23 mouse cellular contexts compared by ENCODE assay signal in the genomic region with DNA sequence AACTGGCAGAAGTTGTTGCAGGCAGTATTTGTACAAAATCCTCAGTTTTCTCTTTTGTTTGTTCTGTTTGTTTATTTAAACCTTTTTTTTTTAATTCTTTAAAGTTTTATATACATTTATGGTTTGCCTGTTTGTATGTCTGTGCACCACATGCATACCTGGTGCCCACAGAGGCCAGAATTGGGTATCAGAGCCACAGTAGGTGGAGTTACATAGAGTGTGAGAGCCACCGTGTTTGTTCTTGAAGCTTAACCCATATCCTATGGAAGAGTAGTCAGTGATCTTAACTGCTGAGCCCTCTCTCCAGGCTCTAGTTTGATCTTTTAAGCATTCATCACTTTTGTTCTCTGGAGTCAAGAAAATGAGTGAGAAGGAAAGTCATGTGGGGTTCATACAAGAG.
A peak's percentile ranks its signal among the peaks of the same experiment; 100 is the strongest.
DNase-seq lines count a peak whose midpoint lies in the region; ATAC-seq and TF ChIP-seq lines count a peak whose summit lies in the region.
"Had no signal": no experiment of that assay in that cellular context is flagged by ENCODE, and none has a peak within 500 bp of the region (broad histone marks: within the 10 kb centered on the region; RNA-seq: fewer than 3 reads in every experiment).

No protein-coding gene starts in this region.

- WGBS in liver, embryonic 11.5 days, result 42% methylated on average over 1 of the region's 1 CpGs
- 3% methylated on average over 1 of the region's 1 CpGs for WGBS in liver, embryonic 14.5 days (ENCODE audit: insufficient replicate concordance)
- 39% methylated on average over 1 of the region's 1 CpGs for WGBS in liver, postnatal 0 days (ENCODE audit: insufficient replicate concordance)
- WGBS in heart, embryonic 10.5 days, result 56% methylated on average over 1 of the region's 1 CpGs

- TF ChIP-seq EP300 in liver, embryonic 14.5 days (IDR thresholded peaks at IDR 0.05; ENCODE audit: low read depth), result no peak
- TF ChIP-seq EP300 in liver, postnatal 0 days (IDR thresholded peaks at IDR 0.05; ENCODE audit: low read depth), result no peak

- no peak overlapping the region for H3K4me3 ChIP-seq in liver, embryonic 11.5 days (ENCODE audit: low read depth, low read length)
- no peak overlapping the region for H3K4me3 ChIP-seq in liver, embryonic 14.5 days (ENCODE audit: insufficient read depth in 1 of 2, low read depth in 2 of 2, low read length in 2 of 2)
- H3K4me3 ChIP-seq in liver, postnatal 0 days (ENCODE audit: low read depth, low read length), result no peak overlapping the region
- H3K4me3 ChIP-seq in heart, embryonic 10.5 days, result no peak overlapping the region
- H3K4me3 ChIP-seq: forebrain, embryonic 10.5 days; forebrain, embryonic 13.5 days; heart, adult 2 months; hindbrain, embryonic 12.5 days had no signal

- H3K27me3 ChIP-seq in liver, embryonic 11.5 days (replicated peaks; ENCODE audit: control insufficient read depth, insufficient read depth, low read length), result no peaks in the 10 kb centered on the region
- H3K27me3 ChIP-seq in liver, embryonic 14.5 days (ENCODE audit: control insufficient read depth, insufficient read depth, low read length), result no peaks in the 10 kb centered on the region
- no peaks in the 10 kb centered on the region for H3K27me3 ChIP-seq in liver, postnatal 0 days (ENCODE audit: insufficient read depth, low read length)
- no peaks in the 10 kb centered on the region for H3K27me3 ChIP-seq in heart, embryonic 10.5 days (ENCODE audit: insufficient read depth, poor library complexity, severe bottlenecking)
- H3K27me3 ChIP-seq: forebrain, embryonic 13.5 days; hindbrain, embryonic 12.5 days had no signal

- H3K36me3 ChIP-seq in liver, embryonic 11.5 days (ENCODE audit: control insufficient read depth, insufficient read depth, low read length), result no peaks in the 10 kb centered on the region
- H3K36me3 ChIP-seq in liver, embryonic 14.5 days (replicated peaks; ENCODE audit: control insufficient read depth, insufficient read depth, low read depth), result no peaks in the 10 kb centered on the region
- no peaks in the 10 kb centered on the region for H3K36me3 ChIP-seq in liver, postnatal 0 days (replicated peaks; ENCODE audit: insufficient read depth, low read length)
- H3K36me3 ChIP-seq in heart, embryonic 10.5 days, result no peaks in the 10 kb centered on the region
- H3K36me3 ChIP-seq: forebrain, embryonic 10.5 days; hindbrain, embryonic 12.5 days had no signal

- DNase-seq in liver, embryonic 11.5 days (ENCODE audit: low spot score), result no peak
- DNase-seq in liver, embryonic 14.5 days (ENCODE audit: low read depth in 3 of 3, low spot score in 3 of 3), result no peak
- no peak for DNase-seq in liver, postnatal 0 days
- DNase-seq in heart, embryonic 10.5 days (ENCODE audit: low spot score), result no peak
- DNase-seq in cerebellum, adult 9-11 months, result no peak
- DNase-seq in spleen, adult 18-20 months, result no peak
- DNase-seq: adrenal gland, adult 8-10 months; adrenal gland, postnatal 25 days; cerebellum, adult 11-12 months; cerebellum, adult 8-10 months; cerebellum, postnatal 14 days; gastrocnemius, postnatal 10 days; gastrocnemius, postnatal 36 days; heart, adult 2 months had no signal

- ATAC-seq in erythroid progenitor cell, adult 5-6 weeks (replicated peaks; ENCODE audit: low FRiP score, poor library complexity, severe bottlenecking), result 0 out of 2 replicates have a peak, but pooled peaks have one; percentile 44
- ATAC-seq in liver, embryonic 11.5 days (replicated peaks; ENCODE audit: low FRiP score), result 0 out of 2 replicates have a peak, but pooled peaks have one; percentile 35
- peak; percentile 64 for ATAC-seq in liver, embryonic 14.5 days (ENCODE audit: insufficient read depth)
- ATAC-seq in liver, postnatal 0 days, result no peak
- ATAC-seq: activated CD4-positive, CD25-positive, alpha-beta regulatory T cell, adult 4 months; CD4-positive, CD25-positive, alpha-beta regulatory T cell, adult 4 months; forebrain, embryonic 13.5 days; forebrain, embryonic 16.5 days; hindbrain, embryonic 16.5 days had no signal

- TF ChIP-seq CTCF in liver, embryonic 14.5 days (IDR thresholded peaks at IDR 0.05; ENCODE audit: low read depth), result no peak
- TF ChIP-seq CTCF in liver, postnatal 0 days (IDR thresholded peaks at IDR 0.05; ENCODE audit: low read depth), result no peak

- H3K4me1 ChIP-seq in liver, embryonic 11.5 days (replicated peaks; ENCODE audit: control insufficient read depth, insufficient read depth, low read length), result peaks cover 32% of the 10 kb centered on the region
- H3K4me1 ChIP-seq in liver, embryonic 14.5 days (replicated peaks; ENCODE audit: control insufficient read depth in 2 of 2, insufficient read depth in 2 of 2, low read length in 1 of 2), result peaks cover 53 to 76% of the 10 kb centered on the region in 2 experiments
- H3K4me1 ChIP-seq in liver, postnatal 0 days (ENCODE audit: insufficient read depth), result peaks cover 14% of the 10 kb centered on the region
- no peaks in the 10 kb centered on the region for H3K4me1 ChIP-seq in heart, embryonic 10.5 days
- H3K4me1 ChIP-seq: forebrain, embryonic 10.5 days; forebrain, embryonic 13.5 days; hindbrain, embryonic 12.5 days had no signal

- H3K27ac ChIP-seq in liver, embryonic 11.5 days (ENCODE audit: low read depth, low read length), result peak overlapping the region; percentile 86
- H3K27ac ChIP-seq in liver, embryonic 14.5 days, result peak overlapping the region; percentile 91
- peak overlapping the region; percentile 73 for H3K27ac ChIP-seq in liver, postnatal 0 days (ENCODE audit: low read depth)
- no peak overlapping the region for H3K27ac ChIP-seq in heart, embryonic 10.5 days
- H3K27ac ChIP-seq: forebrain, embryonic 10.5 days; forebrain, embryonic 13.5 days; heart, adult 2 months; hindbrain, embryonic 12.5 days had no signal

- H3K4me2 ChIP-seq in liver, embryonic 11.5 days, result peak overlapping the region; percentile 34
- peak overlapping the region; percentile 49 for H3K4me2 ChIP-seq in liver, embryonic 14.5 days (ENCODE audit: low read depth)
- H3K4me2 ChIP-seq in liver, postnatal 0 days (ENCODE audit: low read depth, low read length), result no peak overlapping the region
- H3K4me2 ChIP-seq: forebrain, embryonic 13.5 days; heart, embryonic 11.5 days; hindbrain, embryonic 12.5 days had no signal

- H3K9ac ChIP-seq in liver, embryonic 11.5 days (ENCODE audit: low read depth, low read length), result peak overlapping the region; percentile 13; the same call in 1 of the 2 replicates
- peak overlapping the region; percentile 50 for H3K9ac ChIP-seq in liver, embryonic 14.5 days (replicated peaks)
- no peak overlapping the region for H3K9ac ChIP-seq in liver, postnatal 0 days (replicated peaks)
- H3K9ac ChIP-seq: forebrain, embryonic 13.5 days; hindbrain, embryonic 12.5 days had no signal

- no peaks in the 10 kb centered on the region for H3K9me3 ChIP-seq in liver, embryonic 11.5 days (ENCODE audit: control insufficient read depth, low read length)
- H3K9me3 ChIP-seq in liver, embryonic 14.5 days (ENCODE audit: control insufficient read depth, low read length), result no peaks in the 10 kb centered on the region
- no peaks in the 10 kb centered on the region for H3K9me3 ChIP-seq in liver, postnatal 0 days (ENCODE audit: low read length)
- H3K9me3 ChIP-seq in heart, embryonic 10.5 days, result no peaks in the 10 kb centered on the region
- H3K9me3 ChIP-seq: forebrain, embryonic 10.5 days; forebrain, embryonic 13.5 days; hindbrain, embryonic 12.5 days had no signal
